ENCODE assay signal across 8 mouse cellular contexts in genomic region chr3:143599120-143599519, GRCm38 (mm10).
A peak's percentile ranks its signal among the peaks of the same experiment; 100 is the strongest.
DNase-seq lines count a peak whose midpoint lies in the region; ATAC-seq lines count a peak whose summit lies in the region.
"Had no signal": no experiment of that assay in that cellular context is flagged by ENCODE, and none has a peak within 500 bp of the region (broad histone marks: within the 10 kb centered on the region; RNA-seq: fewer than 3 reads in every experiment).

No protein-coding gene starts in this region.

- DNase-seq in ovary, adult 18-20 months (ENCODE audit: low spot score): peak; percentile 19
- DNase-seq in ovary, postnatal 10 days (ENCODE audit: low spot score): no peak
- peak; percentile 72 to 80 for DNase-seq in adrenal gland, postnatal 36 days
- DNase-seq in thymus, postnatal 36 days: peak; percentile 74 to 76
- DNase-seq in frontal cortex, adult 2 months (ENCODE audit: extremely low spot score in 1 of 2, low spot score in 1 of 2): no peak
- DNase-seq: liver, embryonic 13.5 days had no signal

- ATAC-seq in hematopoietic stem cell, adult 5-6 weeks (replicated peaks in 1 of 2; ENCODE audit: insufficient read depth in 1 of 2, low FRiP score in 2 of 2, low TSS enrichment in 1 of 2, low read depth in 1 of 2, poor library complexity in 2 of 2, severe bottlenecking in 2 of 2): peak; percentile 73 to 83
- peak; percentile 85 for ATAC-seq in megakaryocyte, adult 5-6 weeks (ENCODE audit: poor library complexity, severe bottlenecking)

Comparison
In these comparisons a context has a peak if more than half of its experiments do, and no peak if none do; other contexts are left out.
1. DNase-seq: peak in ovary, adult 18-20 months (single experiment), adrenal gland, postnatal 36 days (2 of 2) and thymus, postnatal 36 days (2 of 2); none in ovary, postnatal 10 days (single experiment) and frontal cortex, adult 2 months (0 of 2).